Mouse (Mus musculus) C2C12 (cell line): Measurements from ENCODE around the gene Nek8. TPM values are rescaled to one million over a fixed set of nuclear protein-coding genes. Genes with fewer than 3 reads are reported as not detected.

ENCODE experiments used
- H3K27me3 ChIP-seq: one replicate; pipeline ENCODE4 v1.6.1; 2011; ENCODE audit not compliant: control insufficient read depth, insufficient read depth, insufficient read length
- H3K36me3 ChIP-seq: one replicate; pipeline ENCODE4 v1.6.1; 2011; ENCODE audit not compliant: control insufficient read depth, insufficient read depth
- H3K4me3 ChIP-seq: one replicate; pipeline ENCODE4 v1.5.1; 2011; ENCODE audit warnings: mild to moderate bottlenecking, control low read depth; ENCODE audit not compliant: poor library complexity, insufficient read depth, severe bottlenecking
- H3K79me2 ChIP-seq: one replicate; pipeline ENCODE4 v1.6.1; 2011; ENCODE audit not compliant: control insufficient read depth, insufficient read depth
- H3K79me3 ChIP-seq: one replicate; pipeline ENCODE4 v1.6.1; 2011; ENCODE audit warnings: low read depth, control low read depth
- H3ac ChIP-seq: one replicate; pipeline ENCODE3; 2011; ENCODE audit warnings: low read depth; ENCODE audit not compliant: control insufficient read depth, insufficient read length
- CEBPB ChIP-seq: IDR thresholded peaks from one replicate; pipeline ENCODE4 v1.6.1; 2011; ENCODE audit warnings: low read depth, mild to moderate bottlenecking, control low read depth, moderate library complexity
- CTCF ChIP-seq: IDR thresholded peaks from one replicate; pipeline ENCODE4 v1.5.1; 2011; ENCODE audit not compliant: control insufficient read depth, insufficient read depth, insufficient read length
- FOSL1 ChIP-seq: IDR thresholded peaks from one replicate; pipeline ENCODE4 v1.8.0; 2011; ENCODE audit warnings: mild to moderate bottlenecking, low read length; ENCODE audit not compliant: poor library complexity, insufficient read depth, severe bottlenecking
- MAX ChIP-seq: IDR thresholded peaks from one replicate; pipeline ENCODE4 v1.6.1; 2011; ENCODE audit warnings: mild to moderate bottlenecking, control low read depth
- MYOD1 ChIP-seq: IDR thresholded peaks from one replicate; pipeline ENCODE4 v1.6.1; 2011; ENCODE audit warnings: low read depth; ENCODE audit not compliant: control insufficient read depth, insufficient read length
- MYOG ChIP-seq: IDR thresholded peaks from one replicate; pipeline ENCODE4 v1.6.1; 2011; ENCODE audit not compliant: control insufficient read depth, insufficient read length; ENCODE audit errors: extremely low read depth
- USF1 ChIP-seq: IDR thresholded peaks from one replicate; pipeline ENCODE4 v1.6.1; 2011; ENCODE audit warnings: low read depth, mild to moderate bottlenecking, control low read depth, moderate library complexity
- polyA plus RNA-seq: library from polyadenylated mRNA; unstranded; fragments of >200 nt; fragmentation: generic; extraction: Trizol; gene quantifications from one replicate; pipeline ENCODE4 v1.2.1, GENCODE M21; 2012; ENCODE audit warnings: missing spikeins

The Nek8 gene
- polyA plus RNA-seq, 1 experiment = 8.9 TPM

DNA sequence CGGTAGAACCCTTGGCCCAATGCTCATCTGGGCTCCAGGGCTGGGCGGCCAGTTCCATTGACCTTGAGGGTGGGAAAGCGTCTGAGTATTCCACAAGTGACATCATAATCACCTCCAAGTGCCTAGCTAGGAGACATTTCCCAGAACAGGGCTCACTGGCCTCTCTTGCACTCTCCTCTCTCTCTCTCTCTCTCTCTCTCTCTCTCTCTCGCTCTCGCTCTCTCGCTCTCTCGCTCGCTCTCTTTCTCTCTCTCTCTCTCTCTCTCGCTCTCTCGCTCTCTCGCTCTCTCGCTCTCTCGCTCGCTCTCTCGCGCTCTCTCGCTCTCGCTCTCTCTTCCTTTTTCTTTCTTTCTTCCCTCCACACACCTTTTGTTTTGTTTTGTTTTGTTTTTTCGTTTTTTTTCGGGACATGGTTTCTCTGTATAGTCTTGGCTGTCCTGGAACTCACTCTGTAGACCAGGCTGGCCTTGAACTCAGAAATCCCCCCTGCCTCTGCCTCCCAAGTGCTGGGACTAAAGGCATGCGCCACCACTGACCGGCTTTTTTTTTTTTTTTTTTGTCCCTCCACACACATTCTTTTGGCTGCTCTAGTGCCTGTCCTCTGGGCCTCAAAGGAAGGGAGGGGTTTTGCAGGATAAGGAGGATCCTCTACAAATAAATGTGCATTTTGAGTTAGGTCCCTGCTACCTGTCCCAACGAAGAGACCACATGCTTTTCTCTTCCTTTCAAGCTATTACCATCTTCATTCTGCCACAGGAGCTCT is 18.8 kb upstream of the Nek8 start:
- no peak overlapping the region for H3ac ChIP-seq
- H3K4me3 ChIP-seq = no peak overlapping the region
- no peaks in the 10 kb centered on the region for H3K27me3 ChIP-seq
- H3K79me3 ChIP-seq = peaks cover 6% of the 10 kb centered on the region
- TF ChIP-seq MAX = no peak
- TF ChIP-seq MYOD1 = no peak
- TF ChIP-seq MYOG = no peak
- no peak for TF ChIP-seq CEBPB
- TF ChIP-seq USF1 = no peak
- H3K79me2 ChIP-seq = peaks cover 14% of the 10 kb centered on the region
- peaks cover 51% of the 10 kb centered on the region for H3K36me3 ChIP-seq

DNA sequence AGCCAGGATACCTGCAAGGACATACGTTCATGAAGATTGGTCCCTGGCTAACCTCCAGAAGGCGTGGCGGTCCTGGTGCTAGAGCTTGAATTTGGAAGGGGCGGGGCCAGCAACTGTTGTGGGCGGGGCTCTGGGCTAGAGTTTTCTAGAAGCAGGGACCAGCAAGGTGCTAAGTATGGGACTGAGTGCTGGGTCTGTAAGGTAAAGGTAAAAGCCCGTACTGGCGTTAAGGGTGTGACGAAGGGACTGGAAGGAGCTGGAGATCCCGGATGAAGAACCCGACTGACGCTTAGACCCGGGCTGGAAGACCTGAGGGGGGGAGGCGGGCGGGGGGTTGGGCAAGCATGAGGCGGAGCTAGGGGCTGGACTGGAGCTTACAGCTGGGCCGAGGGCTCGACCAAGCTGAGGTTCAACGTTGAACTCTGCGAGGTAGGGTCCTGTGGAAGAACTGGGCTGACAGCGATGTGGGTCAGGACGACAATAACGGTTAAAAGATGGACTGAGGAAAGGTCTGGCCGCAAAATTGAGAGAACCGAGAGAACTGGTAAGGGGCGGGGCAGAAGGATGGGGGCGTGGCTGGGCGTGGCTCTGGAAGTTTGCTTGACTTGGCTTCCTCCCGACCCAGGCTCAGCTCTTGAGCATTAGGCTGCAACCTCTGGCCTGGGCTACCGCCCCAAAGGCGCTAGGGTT is 18.1 kb upstream of the Nek8 start:
- peaks cover 57% of the 10 kb centered on the region for H3K36me3 ChIP-seq
- H3K79me2 ChIP-seq = peaks cover 21% of the 10 kb centered on the region
- H3K79me3 ChIP-seq = peaks cover 11% of the 10 kb centered on the region
- H3K27me3 ChIP-seq = no peaks in the 10 kb centered on the region
- TF ChIP-seq USF1 = no peak
- TF ChIP-seq CEBPB = no peak
- TF ChIP-seq CTCF = no peak
- TF ChIP-seq FOSL1 = no peak
- no peak for TF ChIP-seq MAX
- no peak for TF ChIP-seq MYOG
- TF ChIP-seq MYOD1 = no peak
- no peak overlapping the region for H3K4me3 ChIP-seq
- H3ac ChIP-seq = no peak overlapping the region

DNA sequence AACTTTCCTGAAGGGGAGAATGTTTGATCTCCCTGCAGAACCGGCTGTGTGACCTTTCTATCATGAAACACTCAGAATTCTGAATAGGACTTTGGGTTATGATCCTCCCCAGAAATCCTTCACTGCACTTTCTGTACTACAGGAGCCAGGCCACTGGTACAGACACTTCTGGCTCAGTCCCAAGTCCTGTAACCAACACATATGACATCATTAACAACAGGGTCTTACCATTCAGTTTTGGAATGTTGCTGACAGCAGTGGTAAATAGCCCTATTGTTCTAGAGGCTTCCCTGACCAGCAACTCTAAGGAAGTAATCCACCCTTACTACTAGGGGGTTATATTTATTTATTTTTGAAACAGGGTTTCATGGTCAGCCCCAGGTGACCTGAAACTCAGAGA is 16.6 kb upstream of the Nek8 start, which contains the start of gene Proca1:
Proca1 (plus strand) TSS at position 280 of the 400 bp plus-strand sequence.
- H3K36me3 ChIP-seq = peaks cover 57% of the 10 kb centered on the region
- no peak within 1 kb of the TSS for H3ac ChIP-seq
- H3K27me3 ChIP-seq = no peaks in the 10 kb centered on the region
- H3K79me3 ChIP-seq = peaks cover 11% of the 10 kb centered on the region
- TF ChIP-seq USF1 (no peak), CEBPB (no peak), MYOG (no peak), FOSL1 (no peak), MAX (no peak), MYOD1 (no peak), CTCF (no peak)
- H3K79me2 ChIP-seq = peaks cover 35% of the 10 kb centered on the region
- no peak within 1 kb of the TSS for H3K4me3 ChIP-seq

DNA sequence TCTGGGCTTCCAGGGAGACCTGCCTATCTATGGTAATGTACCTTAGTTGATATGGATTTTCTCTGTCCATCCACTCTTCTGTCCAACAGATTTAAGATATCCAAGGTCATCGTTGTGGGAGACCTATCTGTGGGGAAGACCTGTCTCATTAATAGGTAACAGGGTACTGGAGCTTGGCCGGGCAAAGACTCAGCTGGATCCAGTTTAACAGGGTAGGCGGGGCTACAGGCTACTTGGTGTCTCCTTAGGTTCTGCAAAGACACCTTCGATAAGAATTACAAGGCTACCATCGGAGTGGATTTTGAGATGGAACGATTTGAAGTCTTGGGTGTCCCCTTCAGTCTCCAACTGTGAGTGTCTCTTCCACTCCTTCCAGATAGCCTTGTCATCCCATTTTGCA is 13.6 kb upstream of the Nek8 start:
- Histone ChIP-seq H3K36me3 (peaks cover 52% of the 10 kb centered on the region), H3K27me3 (no peaks in the 10 kb centered on the region), H3K4me3 (no peak overlapping the region), H3K79me2 (peaks cover 45% of the 10 kb centered on the region), H3ac (no peak overlapping the region), H3K79me3 (peaks cover 11% of the 10 kb centered on the region)
- no peak for TF ChIP-seq MYOG
- no peak for TF ChIP-seq MAX
- TF ChIP-seq CEBPB = no peak
- no peak for TF ChIP-seq MYOD1
- no peak for TF ChIP-seq CTCF
- TF ChIP-seq FOSL1 = no peak
- no peak for TF ChIP-seq USF1

DNA sequence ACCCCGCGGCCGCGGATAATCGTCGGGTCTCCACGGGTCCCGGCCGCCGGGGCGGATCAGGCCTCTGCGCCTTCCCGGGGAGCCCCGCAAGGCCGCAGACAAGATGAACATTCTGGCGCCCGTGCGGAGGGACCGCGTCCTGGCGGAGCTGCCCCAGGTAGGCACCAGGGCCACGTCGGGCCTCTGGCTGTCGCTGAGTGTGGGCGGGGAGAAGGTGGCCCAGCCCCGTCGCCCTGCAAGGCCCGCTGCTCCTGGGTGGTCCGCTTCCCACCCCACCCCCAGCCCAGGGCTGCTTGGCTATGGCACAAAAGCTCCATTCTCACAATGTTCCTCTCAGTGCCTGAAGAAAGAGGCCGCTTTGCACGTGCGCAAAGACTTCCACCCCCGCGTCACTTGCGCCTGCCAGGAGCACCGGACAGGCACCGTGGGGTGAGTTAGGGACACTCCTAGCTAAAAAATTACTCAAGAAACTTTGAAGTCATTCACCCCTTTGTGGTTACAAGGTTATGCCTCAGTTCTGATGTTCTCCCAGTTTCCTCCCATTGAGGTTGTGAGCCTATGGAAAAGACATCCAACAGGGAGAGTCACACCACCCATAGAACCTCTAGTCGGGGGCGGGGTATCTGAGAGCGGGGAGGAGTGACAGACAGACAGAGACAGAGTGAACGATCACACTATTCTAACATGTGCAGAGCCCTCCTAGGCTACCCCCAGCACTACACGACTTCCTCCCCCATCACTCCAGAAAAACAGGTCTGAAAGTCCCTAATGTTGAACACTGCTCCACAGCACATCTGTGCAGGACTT is 13.0 kb upstream of the Nek8 start:
- Histone ChIP-seq H3K36me3 (peaks cover 46% of the 10 kb centered on the region), H3ac (peak overlapping the region; percentile 80), H3K79me2 (peaks cover 46% of the 10 kb centered on the region), H3K27me3 (no peaks in the 10 kb centered on the region), H3K79me3 (peaks cover 11% of the 10 kb centered on the region), H3K4me3 (peak overlapping the region; percentile 82)
- TF ChIP-seq FOSL1 (no peak), MYOG (no peak), MAX (peak; percentile 32)
